Comparison of ENCODE assay signal across 27 mouse cellular contexts in genomic region chr6:137514872-137515271, GRCm38 (mm10).
DNase-seq lines count a peak whose midpoint lies in the region; ATAC-seq and TF ChIP-seq lines count a peak whose summit lies in the region.
"Had no signal": no experiment of that assay in that cellular context is flagged by ENCODE, and none has a peak within 500 bp of the region (broad histone marks: within the 10 kb centered on the region; RNA-seq: fewer than 3 reads in every experiment).

No protein-coding gene starts in this region.

- no peak overlapping the region for H3K9ac ChIP-seq in midbrain, embryonic 11.5 days (ENCODE audit: low read length)
- H3K9ac ChIP-seq in midbrain, postnatal 0 days (replicated peaks; ENCODE audit: low read length, poor library complexity, severe bottlenecking): no peak overlapping the region
- H3K9ac ChIP-seq: forebrain, postnatal 0 days; heart, embryonic 12.5 days; heart, embryonic 15.5 days; hindbrain, embryonic 13.5 days had no signal

- H3K4me3 ChIP-seq in midbrain, embryonic 11.5 days (ENCODE audit: low read depth, low read length): no peak overlapping the region
- H3K4me3 ChIP-seq in midbrain, postnatal 0 days (ENCODE audit: low read depth, low read length): no peak overlapping the region
- H3K4me3 ChIP-seq in C2C12 (ENCODE audit: insufficient read depth, poor library complexity, severe bottlenecking) (no peak overlapping the region), myocyte (no peak overlapping the region)
- no peak overlapping the region for H3K4me3 ChIP-seq in cerebellum, adult 2 months (replicated peaks; ENCODE audit: insufficient read depth, low read depth, low read length)
- no peak overlapping the region for H3K4me3 ChIP-seq in gastrocnemius, adult 2 months
- H3K4me3 ChIP-seq: heart, embryonic 12.5 days; heart, embryonic 15.5 days; hindbrain, embryonic 10.5 days; hindbrain, embryonic 13.5 days had no signal

- H3K27me3 ChIP-seq in midbrain, embryonic 11.5 days (ENCODE audit: control insufficient read depth, insufficient read depth, low read length): no peaks in the 10 kb centered on the region
- H3K27me3 ChIP-seq in midbrain, postnatal 0 days (ENCODE audit: insufficient read depth, low read length): no peaks in the 10 kb centered on the region
- H3K27me3 ChIP-seq in C2C12 (ENCODE audit: control insufficient read depth, insufficient read depth, insufficient read length): no peaks in the 10 kb centered on the region
- no peaks in the 10 kb centered on the region for H3K27me3 ChIP-seq in myocyte (ENCODE audit: control insufficient read depth, insufficient read depth, insufficient read length)
- no peaks in the 10 kb centered on the region for H3K27me3 ChIP-seq in cerebellum, adult 2 months (ENCODE audit: control insufficient read depth, insufficient read depth, low read length)
- H3K27me3 ChIP-seq: heart, embryonic 12.5 days; heart, embryonic 15.5 days; hindbrain, embryonic 13.5 days had no signal

- DNase-seq in midbrain, embryonic 11.5 days (ENCODE audit: low spot score, missing footprints): peak; percentile 51
- DNase-seq in midbrain, postnatal 0 days (ENCODE audit: low spot score): no peak
- no peak for DNase-seq in cerebellum, adult 2 months
- DNase-seq in gastrocnemius, adult 2 months: no peak
- DNase-seq: adrenal gland, postnatal 10 days; adrenal gland, postnatal 36 days; B cell, adult 2 months; cerebellum, adult 18-20 months; cerebellum, adult 9-11 months; cerebellum, postnatal 25 days; embryo, embryonic 11 days; forebrain, postnatal 0 days; gastrocnemius, postnatal 25 days; heart, postnatal 10 days; heart, postnatal 36 days had no signal

- no peak for TF ChIP-seq CTCF in midbrain, postnatal 0 days (IDR thresholded peaks at IDR 0.05)
- no peak for TF ChIP-seq CTCF in C2C12 (IDR thresholded peaks at IDR 0.05; ENCODE audit: control insufficient read depth, insufficient read depth, insufficient read length)
- no peak for TF ChIP-seq CTCF in cerebellum, adult 2 months (IDR thresholded peaks at IDR 0.05; ENCODE audit: borderline replicate concordance, insufficient read depth, low read depth, low read length)
- no peak for TF ChIP-seq CTCF in gastrocnemius, adult 2 months (IDR thresholded peaks at IDR 0.05)

- no peaks in the 10 kb centered on the region for H3K4me1 ChIP-seq in midbrain, embryonic 11.5 days (ENCODE audit: control insufficient read depth, insufficient read depth, low read length)
- no peaks in the 10 kb centered on the region for H3K4me1 ChIP-seq in midbrain, postnatal 0 days (ENCODE audit: insufficient read depth, low read length)
- no peaks in the 10 kb centered on the region for H3K4me1 ChIP-seq in cerebellum, adult 2 months (ENCODE audit: control insufficient read depth, insufficient read depth, low read length)
- H3K4me1 ChIP-seq: heart, embryonic 15.5 days had no signal

- peaks cover 32% of the 10 kb centered on the region for H3K79me3 ChIP-seq in C2C12 (ENCODE audit: low read depth)

- H3K4me2 ChIP-seq in midbrain, embryonic 11.5 days: no peak overlapping the region
- H3K4me2 ChIP-seq in midbrain, postnatal 0 days (ENCODE audit: low read depth, low read length, poor library complexity, severe bottlenecking): no peak overlapping the region
- H3K4me2 ChIP-seq in myocyte (ENCODE audit: low read depth): peak overlapping the region; percentile 40
- H3K4me2 ChIP-seq: heart, embryonic 12.5 days; heart, embryonic 15.5 days; hindbrain, embryonic 13.5 days had no signal

- no peak overlapping the region for H3ac ChIP-seq in C2C12 (ENCODE audit: control insufficient read depth, insufficient read length, low read depth)
- no peak overlapping the region for H3ac ChIP-seq in myocyte (ENCODE audit: control insufficient read depth, insufficient read length)

- no peak for TF ChIP-seq POLR2A in myocyte (IDR thresholded peaks at IDR 0.05; ENCODE audit: insufficient read length, low read depth)
- no peak for TF ChIP-seq POLR2A in cerebellum, adult 2 months (IDR thresholded peaks at IDR 0.05; ENCODE audit: borderline replicate concordance, insufficient read depth, low read length)

- H3K27ac ChIP-seq in midbrain, embryonic 11.5 days (ENCODE audit: low read depth, low read length): no peak overlapping the region
- H3K27ac ChIP-seq in midbrain, postnatal 0 days (ENCODE audit: low read depth, low read length): no peak overlapping the region
- H3K27ac ChIP-seq in cerebellum, adult 2 months (ENCODE audit: insufficient read depth, low read length): no peak overlapping the region
- H3K27ac ChIP-seq in gastrocnemius, adult 2 months: no peak overlapping the region
- H3K27ac ChIP-seq: heart, embryonic 15.5 days; hindbrain, embryonic 10.5 days; hindbrain, embryonic 13.5 days; hindbrain, postnatal 0 days had no signal

- ATAC-seq in midbrain, embryonic 11.5 days (ENCODE audit: low FRiP score): no peak
- no peak for ATAC-seq in midbrain, postnatal 0 days (ENCODE audit: low FRiP score)
- ATAC-seq: activated CD4-positive, CD25-positive, alpha-beta regulatory T cell, adult 4 months; CD4-positive, CD25-positive, alpha-beta regulatory T cell, adult 4 months; forebrain, embryonic 14.5 days; forebrain, postnatal 0 days; hindbrain, postnatal 0 days; inflammation-experienced regulatory T-cells, adult 6 months; intestine, embryonic 16.5 days had no signal

- no peaks in the 10 kb centered on the region for H3K36me3 ChIP-seq in midbrain, embryonic 11.5 days (ENCODE audit: control insufficient read depth, insufficient read depth, low read length)
- peaks cover 5% of the 10 kb centered on the region; the same call in 1 of the 2 replicates for H3K36me3 ChIP-seq in midbrain, postnatal 0 days (ENCODE audit: insufficient read depth, low read length)
- H3K36me3 ChIP-seq in C2C12 (ENCODE audit: control insufficient read depth, insufficient read depth): peaks cover 70% of the 10 kb centered on the region
- peaks cover 5% of the 10 kb centered on the region for H3K36me3 ChIP-seq in myocyte (ENCODE audit: control insufficient read depth, insufficient read depth)
- H3K36me3 ChIP-seq: heart, embryonic 15.5 days; hindbrain, embryonic 10.5 days; hindbrain, embryonic 13.5 days had no signal

- H3K9me3 ChIP-seq in midbrain, embryonic 11.5 days (ENCODE audit: control insufficient read depth, low read length): no peaks in the 10 kb centered on the region
- H3K9me3 ChIP-seq in midbrain, postnatal 0 days (ENCODE audit: low read length): no peaks in the 10 kb centered on the region
- H3K9me3 ChIP-seq: heart, embryonic 12.5 days; heart, embryonic 15.5 days; hindbrain, embryonic 10.5 days; hindbrain, embryonic 13.5 days had no signal

- intact Hi-C loops in gastrocnemius, adult 2 months (cut with DNase I): no loop called here

- H3K79me2 ChIP-seq in C2C12 (ENCODE audit: control insufficient read depth, insufficient read depth) (peaks cover 58% of the 10 kb centered on the region), myocyte (ENCODE audit: control insufficient read depth, insufficient read depth) (peaks cover 3% of the 10 kb centered on the region)

- 82% methylated on average over 4 of the region's 4 CpGs for WGBS in midbrain, embryonic 11.5 days
- WGBS in midbrain, postnatal 0 days: 87% methylated on average over 4 of the region's 4 CpGs
- WGBS in cerebellum, adult 2 months: 80% methylated on average over 4 of the region's 4 CpGs

TF ChIP-seq in C2C12, 6 proteins besides CTCF, POLR2A, EP300 and RAD21:
- TF ChIP-seq MAX (IDR thresholded peaks at IDR 0.05): no peak
- TF ChIP-seq MYOD1 (IDR thresholded peaks at IDR 0.05; ENCODE audit: control insufficient read depth, insufficient read length, low read depth): peak; percentile 80
- peak; percentile 73 for TF ChIP-seq FOSL1 (IDR thresholded peaks at IDR 0.05; ENCODE audit: insufficient read depth, low read length, poor library complexity, severe bottlenecking)

TF ChIP-seq in myocyte, 11 proteins besides CTCF, POLR2A, EP300 and RAD21:
- TF ChIP-seq MYOG (IDR thresholded peaks at IDR 0.05; ENCODE audit: control insufficient read depth in 1 of 3, insufficient read depth in 1 of 3, insufficient read length in 2 of 3, low read depth in 2 of 3) (no peak), CEBPB (IDR thresholded peaks at IDR 0.05; ENCODE audit: insufficient read depth, poor library complexity, severe bottlenecking) (peak; percentile 32; the same call in 1 of the 2 replicates)
